Mouse (Mus musculus): ENCODE measurements around the gene Ssxb9. TPM values are rescaled to one million over a fixed set of nuclear protein-coding genes. Genes with fewer than 3 reads are reported as not detected.
"Not testable (repeated sequence)": the region's sequence is repeated elsewhere in the genome, so short reads cannot be mapped to it uniquely, and the experiment has no call there.

The Ssxb9 gene
- polyA plus RNA-seq (2015; fragmentation: Nextera tagmentation; extraction: Ambion mirVana), result not detected in 2 replicates

- DNase-seq (ENCODE audit: low spot score), result not testable (repeated sequence)
Measured at GRCm38 (mm10) chrX:8366678-8367077, at the start of gene Ssxb9. Gene Ssxb9, plus strand, starts transcription at chrX:8366978.

DNA sequence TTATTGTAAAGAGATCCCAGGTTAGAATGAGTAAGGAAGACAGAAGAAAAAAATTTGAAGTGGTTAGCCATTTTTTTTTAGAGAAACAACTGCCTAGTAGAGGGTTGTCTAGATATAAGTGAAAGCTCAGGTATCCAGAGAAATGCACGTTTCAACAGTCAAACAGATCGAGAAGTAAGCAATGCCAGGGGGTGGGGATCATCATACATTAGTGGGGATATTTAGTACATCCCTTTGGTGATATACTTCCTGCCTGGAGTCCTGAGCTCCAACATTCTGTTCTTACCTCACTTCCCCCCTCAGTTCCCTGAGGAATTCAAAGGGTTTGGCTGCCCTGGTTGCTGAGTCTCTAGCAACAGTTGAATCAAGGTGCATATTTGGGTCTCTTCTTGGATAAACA lies 39.7 kb upstream of the Ssxb9 start, which contains the start of gene Ssxb10:
Gene Ssxb10 (plus strand): TSS at position 301 of the 400 bp plus-strand sequence.
- DNase-seq (ENCODE audit: low spot score), result no peak

DNA sequence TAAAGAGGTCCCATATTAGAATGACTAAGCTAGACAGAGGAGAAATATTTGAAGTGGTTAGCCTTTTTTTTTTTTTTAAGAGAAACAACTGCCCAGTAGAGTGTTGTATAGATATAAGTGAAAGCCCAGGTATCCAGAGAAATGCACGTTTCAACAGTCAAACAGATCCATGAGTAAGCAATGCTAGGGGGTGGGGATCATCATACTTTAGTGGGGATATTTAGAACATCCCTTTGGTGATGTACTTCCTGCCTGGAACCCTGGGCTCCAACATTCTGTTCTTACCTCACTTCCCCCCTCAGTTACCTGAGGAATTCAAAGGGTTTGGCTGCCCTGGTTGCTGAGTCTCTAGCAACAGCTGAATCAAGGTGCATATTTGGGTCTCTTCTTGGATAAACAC lies 46.2 kb downstream of the Ssxb9 start, which contains the start of gene Ssxb1:
Gene Ssxb1 (plus strand): TSS at position 301 of the 400 bp plus-strand sequence.
- DNase-seq (ENCODE audit: low spot score), result not testable (repeated sequence)

Other genes starting within 250 kb of the Ssxb9 start
- gene Wdr13, start 234.1 kb upstream of the Ssxb9 start, polyA plus RNA-seq (2015; fragmentation: Nextera tagmentation; extraction: Ambion mirVana), result 10.9 and 13.3 TPM in 2 replicates
- 1,171 and 1,412 TPM in 2 replicates for gene Rbm3, start 221.1 kb upstream of the Ssxb9 start, polyA plus RNA-seq (2015; fragmentation: Nextera tagmentation; extraction: Ambion mirVana)
- 10.7 and 12.0 TPM in 2 replicates for gene Tbc1d25, start 190.8 kb upstream of the Ssxb9 start, polyA plus RNA-seq (2015; fragmentation: Nextera tagmentation; extraction: Ambion mirVana)
- 53.4 and 59.1 TPM in 2 replicates for gene Ebp, start 173.5 kb upstream of the Ssxb9 start, polyA plus RNA-seq (2015; fragmentation: Nextera tagmentation; extraction: Ambion mirVana)
- 0.60 and 0.64 TPM in 2 replicates for gene Porcn, start 160.5 kb upstream of the Ssxb9 start, polyA plus RNA-seq (2015; fragmentation: Nextera tagmentation; extraction: Ambion mirVana)
- 30.2 and 35.9 TPM in 2 replicates for gene Ftsj1, start 114.6 kb upstream of the Ssxb9 start, polyA plus RNA-seq (2015; fragmentation: Nextera tagmentation; extraction: Ambion mirVana)
- gene Slc38a5, start 95.8 kb upstream of the Ssxb9 start, polyA plus RNA-seq (2015; fragmentation: Nextera tagmentation; extraction: Ambion mirVana), result 0.16 and 0.26 TPM in 2 replicates
- not detected in 2 replicates for gene Ssxb10, start 39.6 kb upstream of the Ssxb9 start, polyA plus RNA-seq (2015; fragmentation: Nextera tagmentation; extraction: Ambion mirVana)
- not detected in 2 replicates for gene Ssxb1, start 46.3 kb downstream of the Ssxb9 start, polyA plus RNA-seq (2015; fragmentation: Nextera tagmentation; extraction: Ambion mirVana)
- gene Ssxb2, start 94.7 kb downstream of the Ssxb9 start, polyA plus RNA-seq (2015; fragmentation: Nextera tagmentation; extraction: Ambion mirVana), result not detected in 2 replicates
- not detected in 2 replicates for gene Gm14459, start 158.0 kb downstream of the Ssxb9 start, polyA plus RNA-seq (2015; fragmentation: Nextera tagmentation; extraction: Ambion mirVana)
- gene Ssxb6, start 181.3 kb downstream of the Ssxb9 start, polyA plus RNA-seq (2015; fragmentation: Nextera tagmentation; extraction: Ambion mirVana), result not detected in 2 replicates
- not detected in 2 replicates for gene Ssxb3, start 224.8 kb downstream of the Ssxb9 start, polyA plus RNA-seq (2015; fragmentation: Nextera tagmentation; extraction: Ambion mirVana)